Mouse (Mus musculus) intestine, embryonic 14.5 days (tissue): Measurements from ENCODE around the gene Spata31d1b. TPM values are rescaled to one million over a fixed set of nuclear protein-coding genes. Genes with fewer than 3 reads are reported as not detected.

ENCODE experiments used
- ATAC-seq: fragments of 200-750 bp; cut with Nextera tagmentation; replicated peaks from 2 replicates; pipeline ENCODE4 v1.8.0; 2017; ENCODE audit warnings: low read depth, moderate number of reproducible peaks, moderate TSS enrichment, moderate library complexity; ENCODE audit not compliant: low FRiP score, low TSS enrichment
- DNase-seq: peaks from one replicate; pipeline ENCODE4 v3.0.0-alpha.2; 2018; ENCODE audit warnings: low spot score
- H3K27ac ChIP-seq: fragments of 300-500 bp; sonication (generic); 2 replicates; pipeline ENCODE4 v1.5.1; 2014; ENCODE audit warnings: low read depth, mild to moderate bottlenecking, control low read depth
- H3K27me3 ChIP-seq: fragments of 300-500 bp; sonication (generic); replicated peaks from 2 replicates; pipeline ENCODE4 v1.6.1; 2014; ENCODE audit warnings: low read length, control low read depth; ENCODE audit not compliant: control insufficient read depth, insufficient read depth
- H3K36me3 ChIP-seq: fragments of 300-500 bp; sonication (generic); 2 replicates; pipeline ENCODE4 v1.6.1; 2014; ENCODE audit warnings: low read length, control low read depth; ENCODE audit not compliant: control insufficient read depth, insufficient read depth
- H3K4me1 ChIP-seq: fragments of 300-500 bp; sonication (generic); replicated peaks from 2 replicates; pipeline ENCODE4 v1.6.1; 2014; ENCODE audit warnings: low read length, control low read depth, mixed read lengths; ENCODE audit not compliant: control insufficient read depth, insufficient read depth
- H3K4me2 ChIP-seq: fragments of 300-500 bp; sonication (generic); 2 replicates; pipeline ENCODE4 v1.6.1; 2014; ENCODE audit warnings: low read length
- H3K4me3 ChIP-seq: fragments of 300-500 bp; sonication (generic); 2 replicates; pipeline ENCODE4 v1.5.1; 2014; ENCODE audit warnings: low read depth, low read length, control low read depth, mixed read lengths
- H3K9ac ChIP-seq: fragments of 300-500 bp; sonication (generic); 2 replicates; pipeline ENCODE4 v1.6.1; 2014; ENCODE audit warnings: mild to moderate bottlenecking, low read length
- H3K9me3 ChIP-seq: fragments of 300-500 bp; sonication (generic); 2 replicates; pipeline ENCODE4 v1.6.1; 2016; ENCODE audit warnings: low read length, control low read depth; ENCODE audit not compliant: control insufficient read depth
- WGBS: fragments of 180-500 bp; shearing (Covaris S2); extraction: QIAGEN DNeasy Blood & Tissue Kit; methylation state at CpG from one replicate; pipeline ENCODE4 v1.1.7; 2014; 5-methylcytosine and 5-hydroxymethylcytosine counted together
- polyA plus RNA-seq: library from polyadenylated mRNA; unstranded; fragments of >200 nt; fragmentation: Nextera tagmentation; extraction: Ambion mirVana; gene quantifications from 2 replicates; pipeline ENCODE4 v1.2.1, GENCODE M21; 2014

Gene Spata31d1b
- polyA plus RNA-seq, 1 experiment from 2014 or later, result not detected

DNA sequence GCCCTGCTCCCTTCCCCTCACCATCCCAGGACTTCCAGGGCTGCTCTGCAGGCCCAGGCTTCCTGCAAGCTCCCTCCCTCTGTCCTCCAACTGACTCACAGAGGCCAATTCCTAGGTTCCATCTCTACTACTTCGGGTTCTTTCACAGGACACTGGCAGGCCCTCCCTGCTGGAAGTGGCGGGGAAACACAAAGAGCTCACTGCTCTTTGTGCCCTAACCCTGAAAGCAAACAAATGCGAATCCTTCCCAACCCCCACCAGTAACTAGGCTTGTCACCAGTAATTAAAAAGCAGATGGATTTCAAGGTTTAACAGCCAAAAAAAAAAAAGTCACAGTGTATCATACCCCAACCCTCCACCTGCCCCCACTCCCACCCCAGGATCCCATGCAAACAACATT lies 37.9 kb upstream of the Spata31d1b start:
- Histone ChIP-seq H3K4me1 (peaks cover 19% of the 10 kb centered on the region), H3K27me3 (no peaks in the 10 kb centered on the region), H3K4me3 (peak overlapping the region; percentile 56), H3K27ac (no peak overlapping the region; the same call in 1 of the 2 replicates), H3K9me3 (no peaks in the 10 kb centered on the region), H3K36me3 (no peaks in the 10 kb centered on the region), H3K4me2 (peak overlapping the region; percentile 74), H3K9ac (0 out of 2 replicates have a peak overlapping the region, but pooled peaks have one; percentile 20)
- peak; percentile 63 for DNase-seq
- ATAC-seq, result no peak
- 19% methylated on average over 3 of the region's 3 CpGs for WGBS

DNA sequence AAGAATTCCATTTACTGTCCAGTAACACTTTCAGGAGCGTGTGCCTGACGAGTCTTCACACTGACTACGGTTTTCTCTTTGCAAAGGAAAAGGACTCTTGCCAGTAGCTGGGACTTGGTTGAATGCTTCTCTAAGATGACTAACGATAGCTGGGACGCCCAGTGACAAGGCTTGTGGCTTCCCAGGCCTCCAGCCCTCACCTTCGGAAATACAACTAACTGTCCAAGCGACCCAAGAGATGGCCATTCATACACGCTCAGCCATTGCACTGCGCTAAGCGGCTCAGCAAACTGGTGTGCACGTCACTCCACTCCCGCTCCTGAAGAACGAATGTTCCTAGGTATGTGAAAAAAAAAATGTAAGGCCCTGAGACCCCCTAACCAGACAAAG lies 37.3 kb upstream of the Spata31d1b start:
- peaks cover 13% of the 10 kb centered on the region for H3K4me1 ChIP-seq
- H3K9me3 ChIP-seq, result no peaks in the 10 kb centered on the region
- H3K4me3 ChIP-seq, result peak overlapping the region; percentile 56
- H3K27ac ChIP-seq, result peak overlapping the region; percentile 78
- peak; percentile 76 for DNase-seq
- no peaks in the 10 kb centered on the region for H3K36me3 ChIP-seq
- 2% methylated on average over 13 of the region's 13 CpGs for WGBS
- H3K4me2 ChIP-seq, result peak overlapping the region; percentile 74
- peak; percentile 45; the same call in 1 of the 2 replicates for ATAC-seq
- no peaks in the 10 kb centered on the region for H3K27me3 ChIP-seq
- H3K9ac ChIP-seq, result peak overlapping the region; percentile 72

DNA sequence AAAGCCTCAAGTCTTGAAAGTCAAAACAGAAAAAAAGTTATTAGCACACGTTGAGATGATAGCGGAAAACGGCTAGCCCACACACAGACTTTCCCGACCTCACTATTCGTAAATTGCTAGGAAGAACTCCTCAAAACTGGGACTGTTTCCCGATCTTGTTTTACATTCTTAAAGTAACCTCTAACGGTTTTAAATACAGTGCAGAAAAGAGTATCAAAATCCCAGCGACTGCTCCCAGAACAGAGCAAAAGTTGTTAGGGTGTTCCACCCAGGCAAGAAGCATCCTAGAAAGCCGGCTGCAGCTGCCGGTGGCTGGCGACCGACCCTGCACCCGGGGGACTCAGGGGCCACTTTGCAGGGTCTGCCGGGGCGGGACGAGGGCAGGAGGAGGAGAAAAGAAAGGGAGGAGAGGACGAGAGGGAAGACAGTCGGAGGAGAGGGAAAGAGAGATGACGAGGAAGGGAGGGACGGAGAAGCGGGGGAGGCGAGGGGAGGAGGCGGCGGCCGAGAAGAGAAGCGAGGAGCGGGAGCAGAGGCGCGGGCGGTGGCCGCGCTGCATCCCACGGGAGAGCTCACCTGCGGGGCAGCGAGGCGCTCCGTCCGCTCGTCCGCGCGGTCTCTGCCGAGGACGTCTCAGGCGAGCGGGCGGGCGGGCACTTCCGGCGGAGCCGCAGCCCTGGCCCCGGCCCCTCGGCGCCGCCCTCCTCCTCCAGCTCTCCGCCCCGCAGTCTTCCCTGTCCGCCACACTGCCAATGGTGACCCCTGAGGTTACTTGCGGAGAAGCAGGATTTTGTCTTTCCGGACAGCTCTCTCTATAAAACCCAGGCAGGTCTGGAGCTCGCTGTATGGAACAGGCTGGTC lies 36.7 kb upstream of the Spata31d1b start, which contains the start of gene Golm1:
Gene Golm1 (minus strand): TSS at position 661 of the 861 bp plus-strand sequence.
- Histone ChIP-seq H3K27ac (peak within 1 kb of the TSS; percentile 78), H3K4me2 (peak within 1 kb of the TSS; percentile 74), H3K36me3 (no peaks in the 10 kb centered on the region), H3K9ac (peak within 1 kb of the TSS; percentile 72), H3K4me1 (peaks cover 13% of the 10 kb centered on the region), H3K4me3 (peak within 1 kb of the TSS; percentile 56), H3K9me3 (no peaks in the 10 kb centered on the region), H3K27me3 (no peaks in the 10 kb centered on the region)
- WGBS, result 0% methylated on average over 52 of the region's 61 CpGs
- DNase-seq (peak; percentile 82), ATAC-seq (peak; percentile 81)

DNA sequence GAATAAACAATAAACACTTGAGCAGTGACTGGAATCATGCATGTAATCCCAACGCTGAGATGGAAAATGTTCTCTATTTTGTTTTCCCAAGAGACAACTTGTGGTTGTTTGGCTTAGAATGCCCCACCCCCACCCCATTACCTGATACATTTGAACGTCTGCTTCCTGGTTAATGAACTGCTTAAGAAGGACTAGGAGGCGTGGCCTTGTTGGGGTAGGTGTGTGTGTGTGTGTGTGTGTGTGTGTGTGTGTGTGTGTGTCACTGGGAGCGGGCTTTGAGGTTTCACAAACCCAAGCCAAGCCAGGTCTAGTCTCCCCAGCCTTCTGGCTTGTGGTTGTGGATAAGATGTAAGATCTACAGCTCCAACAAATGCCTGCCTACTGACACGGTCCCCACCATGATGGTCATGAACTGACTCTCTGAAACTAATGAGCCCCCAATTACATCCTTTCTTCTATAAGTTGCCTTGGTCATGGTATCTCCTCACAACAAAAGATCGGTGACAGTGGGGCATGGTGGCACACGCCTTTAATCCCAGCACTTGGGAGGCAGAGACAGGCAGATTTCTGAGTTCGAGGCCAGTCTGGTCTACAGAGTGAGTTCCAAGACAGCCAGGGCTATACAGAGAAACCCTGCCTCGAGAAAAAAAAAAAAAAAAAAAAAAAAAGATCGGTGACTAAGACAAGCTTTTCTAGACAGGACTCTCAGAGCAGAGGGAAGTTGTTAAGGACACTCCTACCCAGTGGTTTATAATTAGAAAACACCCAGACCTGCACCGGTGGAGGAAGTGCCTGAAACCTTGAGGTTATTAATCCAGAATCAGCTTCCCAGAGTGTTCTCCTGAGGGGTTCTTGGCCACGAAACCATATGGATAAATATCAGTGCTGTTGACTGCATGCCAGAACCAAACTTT lies 35.5 kb upstream of the Spata31d1b start:
- H3K36me3 ChIP-seq, result no peaks in the 10 kb centered on the region
- no peak overlapping the region for H3K4me2 ChIP-seq
- H3K27ac ChIP-seq, result no peak overlapping the region
- no peak for ATAC-seq
- H3K9me3 ChIP-seq, result no peaks in the 10 kb centered on the region
- WGBS, result 80% methylated on average over 12 of the region's 12 CpGs
- H3K4me1 ChIP-seq, result peaks cover 13% of the 10 kb centered on the region
- no peak for DNase-seq
- no peaks in the 10 kb centered on the region for H3K27me3 ChIP-seq
- no peak overlapping the region for H3K4me3 ChIP-seq
- no peak overlapping the region for H3K9ac ChIP-seq

DNA sequence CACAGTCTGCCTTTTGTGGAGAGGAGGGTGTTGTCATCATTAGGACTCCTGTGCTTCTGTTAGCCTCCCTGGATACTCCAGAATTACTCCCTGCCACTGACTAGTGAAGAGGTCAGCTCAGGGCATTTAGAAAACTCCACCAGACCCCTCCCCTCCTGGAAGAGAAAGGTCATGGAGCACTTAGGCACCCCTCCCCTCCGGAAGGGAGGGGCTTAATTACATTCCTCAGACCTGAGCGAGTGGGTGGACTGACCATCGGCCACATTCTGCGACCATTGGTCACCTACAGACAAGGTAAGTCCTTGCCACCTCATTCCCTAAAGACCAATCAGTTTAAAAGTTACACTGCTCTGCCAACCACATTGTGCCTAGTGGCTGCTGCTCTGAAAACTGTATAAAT lies 32.8 kb upstream of the Spata31d1b start:
- 40% methylated on average over 4 of the region's 4 CpGs for WGBS
- ATAC-seq, result no peak
- H3K4me3 ChIP-seq, result no peak overlapping the region
- no peaks in the 10 kb centered on the region for H3K9me3 ChIP-seq
- no peak for DNase-seq
- no peak overlapping the region for H3K4me2 ChIP-seq
- no peak overlapping the region for H3K9ac ChIP-seq
- peaks cover 3% of the 10 kb centered on the region for H3K4me1 ChIP-seq
- H3K36me3 ChIP-seq, result no peaks in the 10 kb centered on the region
- no peak overlapping the region for H3K27ac ChIP-seq
- H3K27me3 ChIP-seq, result no peaks in the 10 kb centered on the region

DNA sequence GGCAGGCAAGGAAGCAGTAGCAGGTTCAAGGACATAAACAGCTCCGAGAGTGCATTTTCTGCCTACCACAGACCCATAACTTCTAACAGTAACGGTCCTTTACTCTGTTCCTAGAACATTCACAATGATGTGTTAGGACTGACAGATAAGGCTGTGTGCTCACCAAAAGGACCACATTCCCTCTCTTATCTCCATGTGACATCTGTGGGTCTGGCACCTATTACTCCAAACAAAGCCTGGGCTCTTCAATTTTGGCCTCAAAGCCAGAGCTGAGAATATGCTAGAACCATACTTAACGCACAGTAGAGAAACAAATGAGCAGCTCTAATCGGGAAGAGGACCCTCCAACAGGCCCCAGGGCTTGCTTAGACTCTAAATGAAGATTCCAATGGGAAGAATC lies 32.2 kb upstream of the Spata31d1b start:
- Histone ChIP-seq H3K4me1 (no peaks in the 10 kb centered on the region), H3K9me3 (no peaks in the 10 kb centered on the region), H3K36me3 (no peaks in the 10 kb centered on the region), H3K27me3 (no peaks in the 10 kb centered on the region), H3K4me3 (no peak overlapping the region), H3K9ac (no peak overlapping the region), H3K4me2 (no peak overlapping the region), H3K27ac (no peak overlapping the region)
- WGBS, result 55% methylated on average over 4 of the region's 4 CpGs
- ATAC-seq (no peak), DNase-seq (no peak)

DNA sequence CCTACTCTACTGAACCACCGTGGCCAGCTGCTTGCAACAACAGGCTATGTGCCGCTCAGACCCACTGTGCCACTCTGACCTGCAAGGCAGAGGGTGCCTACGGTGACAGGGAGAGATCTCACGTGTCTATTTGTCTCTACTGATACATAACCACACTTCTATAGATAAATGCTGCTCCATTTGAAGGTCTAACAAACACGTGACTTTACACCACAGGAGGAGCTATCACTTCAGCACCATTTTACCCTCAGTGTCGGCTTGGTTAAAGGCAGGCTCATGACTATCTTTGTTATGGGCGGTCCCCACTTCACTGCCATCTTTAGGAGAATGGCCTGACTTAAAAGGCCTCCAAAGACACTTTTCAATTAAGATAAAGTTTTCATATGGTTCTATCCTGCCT lies 29.5 kb upstream of the Spata31d1b start:
- DNase-seq (peak; percentile 62), ATAC-seq (no peak)
- WGBS, result 20% methylated on average over 7 of the region's 7 CpGs
- Histone ChIP-seq H3K4me2 (no peak overlapping the region), H3K4me1 (no peaks in the 10 kb centered on the region), H3K27ac (no peak overlapping the region), H3K36me3 (no peaks in the 10 kb centered on the region), H3K9ac (no peak overlapping the region), H3K9me3 (no peaks in the 10 kb centered on the region), H3K27me3 (no peaks in the 10 kb centered on the region), H3K4me3 (no peak overlapping the region)

DNA sequence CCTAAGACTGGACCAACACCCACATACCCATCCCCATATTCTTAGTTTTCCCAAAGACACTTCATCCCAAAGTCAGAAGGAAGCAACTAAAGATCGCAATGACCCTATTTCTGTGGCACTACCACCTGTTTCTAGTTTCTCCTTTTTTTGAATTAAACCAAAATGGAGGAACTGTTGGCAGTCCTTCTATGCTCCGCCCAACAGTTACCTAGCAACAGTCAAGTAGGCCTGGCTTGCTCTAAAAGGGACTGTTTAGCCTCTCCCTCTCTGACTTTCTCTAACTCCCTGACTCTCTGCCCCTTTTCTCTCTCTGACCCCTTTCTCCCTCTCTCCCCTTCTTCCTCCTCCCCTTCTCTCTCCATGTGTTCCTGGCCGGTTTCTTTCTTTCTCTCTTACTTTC lies 26.8 kb upstream of the Spata31d1b start:
- Histone ChIP-seq H3K27ac (no peak overlapping the region), H3K36me3 (no peaks in the 10 kb centered on the region), H3K4me1 (no peaks in the 10 kb centered on the region), H3K4me3 (no peak overlapping the region), H3K9me3 (no peaks in the 10 kb centered on the region), H3K4me2 (no peak overlapping the region), H3K27me3 (no peaks in the 10 kb centered on the region), H3K9ac (no peak overlapping the region)
- no peak for DNase-seq
- WGBS, result 81% methylated on average over 3 of the region's 3 CpGs
- no peak for ATAC-seq
